Mouse (Mus musculus) forebrain, embryonic 15.5 days (tissue): ENCODE measurements around the gene Hsf5. TPM values are rescaled to one million over a fixed set of nuclear protein-coding genes. Genes with fewer than 3 reads are reported as not detected.

ENCODE experiments used
- ATAC-seq: fragments of 200-750 bp; cut with Nextera tagmentation; replicated peaks from 2 replicates; pipeline ENCODE4 v1.8.0; 2017; ENCODE audit warnings: mild to moderate bottlenecking, moderate TSS enrichment, moderate library complexity
- H3K27ac ChIP-seq: fragments of 300-500 bp; sonication (generic); replicated peaks from 2 replicates; pipeline ENCODE4 v1.5.1; 2015; ENCODE audit warnings: mild to moderate bottlenecking, inconsistent platforms
- H3K27me3 ChIP-seq: fragments of 300-500 bp; sonication (generic); 2 replicates; pipeline ENCODE4 v1.6.1; 2015; ENCODE audit warnings: inconsistent platforms
- H3K36me3 ChIP-seq: fragments of 300-500 bp; sonication (generic); 2 replicates; pipeline ENCODE4 v1.6.1; 2015; ENCODE audit warnings: mild to moderate bottlenecking, inconsistent platforms
- H3K4me1 ChIP-seq: fragments of 300-500 bp; sonication (generic); 2 replicates; pipeline ENCODE4 v1.6.1; 2015; ENCODE audit warnings: inconsistent platforms
- H3K4me2 ChIP-seq: fragments of 300-500 bp; sonication (generic); replicated peaks from 2 replicates; pipeline ENCODE4 v1.6.1; 2015; ENCODE audit warnings: mild to moderate bottlenecking, inconsistent platforms
- H3K4me3 ChIP-seq: fragments of 300-500 bp; sonication (generic); 2 replicates; pipeline ENCODE4 v1.5.1; 2015; ENCODE audit warnings: mild to moderate bottlenecking, inconsistent platforms
- H3K9ac ChIP-seq: fragments of 300-500 bp; sonication (generic); replicated peaks from 2 replicates; pipeline ENCODE4 v1.6.1; 2015; ENCODE audit warnings: mild to moderate bottlenecking, inconsistent platforms
- H3K9me3 ChIP-seq: fragments of 300-500 bp; sonication (generic); 2 replicates; pipeline ENCODE4 v1.6.1; 2016; ENCODE audit warnings: inconsistent platforms
- WGBS: fragments of 180-500 bp; shearing (Covaris S2); methylation state at CpG from one replicate; pipeline ENCODE4 v1.1.7; 2015; ENCODE audit warnings: mixed read lengths; 5-methylcytosine and 5-hydroxymethylcytosine counted together
- polyA plus RNA-seq: library from polyadenylated mRNA; unstranded; fragments of >200 nt; fragmentation: Nextera tagmentation; extraction: Ambion mirVana; gene quantifications from 2 replicates; pipeline ENCODE4 v1.2.1, GENCODE M21; 2015

The Hsf5 gene
- polyA plus RNA-seq, 1 experiment from 2014 or later: 0.48 TPM

DNA sequence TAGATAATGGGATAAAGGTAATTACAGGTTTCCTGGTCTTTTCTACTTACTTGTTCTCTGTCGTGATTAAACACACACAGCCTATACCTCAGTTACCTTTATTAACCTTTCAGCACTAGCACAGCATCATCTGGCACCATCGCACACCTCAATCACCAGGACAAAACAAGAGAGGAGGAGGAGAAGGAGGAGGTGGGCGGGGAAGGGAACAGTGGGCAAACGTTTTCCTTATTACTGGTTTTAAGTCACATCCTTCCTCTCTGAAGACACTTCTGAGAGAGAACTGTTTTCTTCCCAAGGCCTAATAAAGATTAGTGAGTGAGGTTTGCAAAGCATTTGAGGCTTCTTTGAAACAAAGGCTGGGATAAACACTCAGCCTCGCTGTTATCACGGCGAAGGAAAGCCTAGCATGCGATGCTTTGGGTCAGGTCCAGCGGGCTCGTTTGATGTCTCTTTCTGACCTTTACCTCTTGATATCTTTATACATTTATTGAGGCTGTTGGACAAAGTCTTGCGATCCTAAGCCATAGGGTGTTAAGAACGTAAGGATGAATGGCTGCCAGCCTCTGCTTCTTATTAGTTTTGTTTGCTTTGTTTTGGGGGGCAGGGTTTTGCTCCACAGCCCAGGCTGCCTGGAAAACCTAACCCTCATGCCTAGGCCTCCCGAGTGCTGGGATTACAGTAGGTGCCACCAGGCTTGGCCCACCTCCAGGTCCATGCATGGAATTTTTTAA, 66.0 kb downstream of the Hsf5 start:
- Histone ChIP-seq H3K9me3 (no peaks in the 10 kb centered on the region), H3K4me1 (peaks cover 5% of the 10 kb centered on the region; the same call in 1 of the 2 replicates), H3K27me3 (no peaks in the 10 kb centered on the region), H3K4me2 (no peak overlapping the region), H3K27ac (no peak overlapping the region), H3K4me3 (no peak overlapping the region), H3K9ac (no peak overlapping the region), H3K36me3 (no peaks in the 10 kb centered on the region)
- WGBS: 39% methylated on average over 13 of the region's 13 CpGs
- no peak for ATAC-seq

DNA sequence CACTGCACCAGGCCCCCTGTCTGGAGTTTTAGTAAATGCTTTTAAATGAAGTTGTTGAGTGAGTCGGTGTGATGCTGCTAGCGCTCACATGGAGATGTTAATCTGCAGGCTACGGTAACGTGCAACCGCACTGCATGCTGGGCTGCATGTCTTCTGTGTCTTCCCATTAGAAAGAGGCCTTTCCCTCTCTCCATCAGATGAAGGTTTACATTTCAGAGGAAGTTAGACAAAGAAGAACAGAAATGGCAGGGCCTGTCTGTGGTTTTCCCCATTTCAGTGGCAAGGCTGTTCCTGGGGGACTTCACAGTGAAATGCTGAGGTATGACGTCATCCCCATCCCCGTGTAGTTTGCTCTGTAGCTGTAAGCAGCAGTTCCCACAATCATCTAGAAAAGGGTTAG, 69.4 kb downstream of the Hsf5 start:
- Histone ChIP-seq H3K9me3 (no peaks in the 10 kb centered on the region), H3K4me2 (no peak overlapping the region), H3K27me3 (no peaks in the 10 kb centered on the region), H3K9ac (no peak overlapping the region), H3K36me3 (no peaks in the 10 kb centered on the region), H3K27ac (no peak overlapping the region; the same call in 1 of the 2 replicates), H3K4me3 (no peak overlapping the region), H3K4me1 (peaks cover 15% of the 10 kb centered on the region)
- no peak for ATAC-seq
- 59% methylated on average over 7 of the region's 7 CpGs for WGBS

GRCm38 (mm10) chr11:87687246-87688225, 70.6 kb downstream of the Hsf5 start:
- H3K36me3 ChIP-seq: no peaks in the 10 kb centered on the region
- ATAC-seq: no peak
- H3K4me2 ChIP-seq: no peak overlapping the region
- H3K4me3 ChIP-seq: no peak overlapping the region
- no peaks in the 10 kb centered on the region for H3K27me3 ChIP-seq
- 73% methylated on average over 15 of the region's 15 CpGs for WGBS
- no peak overlapping the region for H3K27ac ChIP-seq
- H3K9me3 ChIP-seq: no peaks in the 10 kb centered on the region
- H3K9ac ChIP-seq: no peak overlapping the region
- H3K4me1 ChIP-seq: peaks cover 15% of the 10 kb centered on the region

DNA sequence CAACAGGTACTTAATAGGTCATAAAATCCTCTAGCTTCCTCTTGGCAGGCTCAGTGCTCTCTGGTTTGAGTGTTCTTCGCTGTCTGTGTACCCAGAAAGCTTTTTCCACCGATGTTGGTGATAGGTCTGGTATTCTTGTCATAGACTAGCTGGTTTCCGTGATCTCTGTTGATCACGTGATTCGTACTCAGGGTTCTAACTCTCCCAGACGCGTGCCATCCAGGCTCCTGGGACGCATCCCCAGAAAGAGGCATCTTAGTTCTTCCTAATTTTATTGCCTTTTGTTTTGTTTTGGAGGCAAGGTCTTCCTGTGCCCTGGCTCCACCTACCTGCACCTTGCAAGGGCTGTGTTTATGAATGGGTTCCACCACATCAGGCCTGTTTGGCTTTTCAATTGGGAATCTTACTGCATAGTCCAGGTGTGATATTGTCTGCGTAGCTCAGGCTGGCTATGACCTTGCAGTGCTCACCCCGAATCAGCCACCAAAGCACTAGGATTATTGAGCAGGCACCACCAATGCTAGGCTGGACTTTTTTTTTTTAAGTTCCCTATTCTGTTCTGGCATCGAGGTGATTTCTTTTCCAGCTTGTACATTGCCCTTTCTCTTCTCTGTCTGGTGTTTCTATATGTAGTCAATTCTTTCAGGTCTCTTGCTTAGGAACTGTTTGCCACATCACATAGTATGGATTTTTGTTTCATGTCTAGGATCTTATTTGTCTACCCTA, 71.7 kb downstream of the Hsf5 start:
- no peak for ATAC-seq
- no peaks in the 10 kb centered on the region for H3K27me3 ChIP-seq
- peaks cover 11% of the 10 kb centered on the region for H3K4me1 ChIP-seq
- 89% methylated on average over 11 of the region's 11 CpGs for WGBS
- no peak overlapping the region for H3K4me3 ChIP-seq
- no peak overlapping the region for H3K4me2 ChIP-seq
- H3K27ac ChIP-seq: no peak overlapping the region
- H3K9ac ChIP-seq: no peak overlapping the region
- H3K36me3 ChIP-seq: no peaks in the 10 kb centered on the region
- H3K9me3 ChIP-seq: no peaks in the 10 kb centered on the region

GRCm38 (mm10) chr11:87689402-87689808, 72.4 kb downstream of the Hsf5 start:
- no peak overlapping the region for H3K9ac ChIP-seq
- H3K27me3 ChIP-seq: no peaks in the 10 kb centered on the region
- H3K36me3 ChIP-seq: no peaks in the 10 kb centered on the region
- 7% methylated on average over 7 of the region's 7 CpGs for WGBS
- no peak overlapping the region for H3K4me3 ChIP-seq
- peak overlapping the region; percentile 31; the same call in 1 of the 2 replicates for H3K27ac ChIP-seq
- peaks cover 11% of the 10 kb centered on the region for H3K4me1 ChIP-seq
- ATAC-seq: no peak
- H3K4me2 ChIP-seq: no peak overlapping the region
- H3K9me3 ChIP-seq: no peaks in the 10 kb centered on the region

GRCm38 (mm10) chr11:87690054-87690740, 73.2 kb downstream of the Hsf5 start:
- Histone ChIP-seq H3K9ac (no peak overlapping the region), H3K4me2 (no peak overlapping the region), H3K27me3 (no peaks in the 10 kb centered on the region), H3K36me3 (no peaks in the 10 kb centered on the region), H3K4me3 (no peak overlapping the region), H3K4me1 (peaks cover 11% of the 10 kb centered on the region), H3K27ac (peak overlapping the region; percentile 31), H3K9me3 (no peaks in the 10 kb centered on the region)
- ATAC-seq: no peak
- WGBS: 72% methylated on average over 16 of the region's 16 CpGs

GRCm38 (mm10) chr11:87697131-87697682, 80.2 kb downstream of the Hsf5 start:
- no peak overlapping the region for H3K9ac ChIP-seq
- no peaks in the 10 kb centered on the region for H3K4me1 ChIP-seq
- whole genome bisulfite sequencing: 89% methylated on average over 14 of the region's 14 CpGs
- H3K36me3 ChIP-seq: no peaks in the 10 kb centered on the region
- no peak for ATAC-seq
- H3K4me3 ChIP-seq: no peak overlapping the region
- H3K27me3 ChIP-seq: no peaks in the 10 kb centered on the region
- H3K9me3 ChIP-seq: no peaks in the 10 kb centered on the region
- H3K4me2 ChIP-seq: no peak overlapping the region
- H3K27ac ChIP-seq: no peak overlapping the region

DNA sequence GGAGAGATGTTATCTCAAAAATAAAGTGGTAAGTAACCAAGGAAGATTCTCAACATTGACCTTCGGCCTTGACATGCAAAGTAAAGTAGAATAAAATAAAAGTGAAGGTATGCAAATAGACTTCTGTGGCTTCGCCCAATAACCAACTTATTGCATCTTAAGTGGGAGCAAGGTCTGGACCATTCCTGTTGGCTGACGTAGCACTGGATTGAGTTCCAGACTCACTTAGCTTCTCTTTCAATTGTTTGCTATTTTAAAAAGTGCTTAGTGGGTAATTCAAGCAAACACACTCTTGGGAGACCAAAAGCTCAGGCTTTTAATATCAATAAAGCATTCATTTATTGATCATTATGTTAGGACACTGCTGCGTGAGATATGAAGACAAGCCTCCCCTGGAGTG, 81.2 kb downstream of the Hsf5 start:
- Histone ChIP-seq H3K27ac (no peak overlapping the region), H3K4me3 (no peak overlapping the region), H3K9ac (no peak overlapping the region), H3K4me1 (no peaks in the 10 kb centered on the region), H3K9me3 (no peaks in the 10 kb centered on the region), H3K4me2 (no peak overlapping the region), H3K27me3 (no peaks in the 10 kb centered on the region), H3K36me3 (no peaks in the 10 kb centered on the region)
- WGBS: 86% methylated on average over 4 of the region's 4 CpGs
- ATAC-seq: no peak

DNA sequence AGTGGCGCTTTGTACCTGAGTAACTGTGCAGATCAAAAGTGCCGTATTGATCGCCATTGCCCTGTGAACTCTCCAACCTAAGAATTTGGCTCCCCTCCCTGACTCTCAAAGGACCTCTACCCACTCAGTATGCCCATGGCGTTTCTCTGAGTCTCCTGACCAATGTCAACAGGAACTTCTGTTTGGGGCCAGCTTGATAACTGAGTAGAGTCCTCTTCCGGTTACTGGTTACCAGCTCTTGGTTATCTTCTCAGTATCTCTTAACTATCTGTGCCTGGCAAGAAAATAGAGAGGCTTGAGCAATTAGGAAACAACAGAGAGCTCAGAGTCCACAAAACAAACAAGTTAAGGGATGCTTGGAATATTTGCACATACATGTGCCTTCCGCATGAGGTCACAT, 84.1 kb downstream of the Hsf5 start:
- Histone ChIP-seq H3K9ac (no peak overlapping the region), H3K4me3 (no peak overlapping the region), H3K36me3 (no peaks in the 10 kb centered on the region), H3K27me3 (no peaks in the 10 kb centered on the region), H3K27ac (no peak overlapping the region), H3K4me1 (no peaks in the 10 kb centered on the region), H3K9me3 (no peaks in the 10 kb centered on the region), H3K4me2 (no peak overlapping the region)
- WGBS: 88% methylated on average over 6 of the region's 6 CpGs
- no peak for ATAC-seq

DNA sequence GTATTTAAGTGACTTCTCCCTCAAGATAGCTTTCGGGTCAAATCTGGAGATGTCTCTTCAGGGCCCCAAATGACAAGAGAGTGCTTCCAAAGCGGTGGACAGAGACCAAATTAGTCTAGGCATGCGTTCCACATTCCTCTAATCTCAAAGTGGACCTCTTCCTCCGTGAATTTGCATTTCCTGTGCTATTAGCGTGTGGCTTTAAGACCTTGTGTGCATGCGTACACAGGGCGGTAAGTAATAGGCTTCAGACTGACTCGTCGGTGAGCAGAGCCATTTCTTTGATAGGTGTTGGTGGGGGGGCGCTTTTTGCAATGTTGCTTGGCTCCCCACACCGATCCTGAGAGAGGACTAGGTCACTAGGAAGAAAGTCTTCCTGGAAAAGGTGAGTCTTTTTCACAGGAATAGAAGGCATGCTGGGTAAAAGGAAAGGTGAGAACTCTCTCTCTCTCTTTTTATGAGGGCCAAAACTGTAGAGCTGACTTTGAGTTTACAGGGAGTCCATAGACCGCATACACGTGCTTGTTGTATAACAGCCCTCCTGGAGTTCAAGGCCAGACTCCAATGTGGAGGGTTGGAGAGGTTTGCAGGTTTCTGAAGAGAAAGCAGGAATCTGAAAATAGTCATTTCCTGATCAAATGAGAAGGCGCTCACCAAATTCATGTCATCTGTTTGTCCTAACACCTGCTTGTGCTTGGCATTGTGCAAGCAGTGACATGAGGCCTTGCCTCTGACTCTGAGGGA, 85.1 kb downstream of the Hsf5 start:
- no peak overlapping the region for H3K27ac ChIP-seq
- no peaks in the 10 kb centered on the region for H3K27me3 ChIP-seq
- H3K9me3 ChIP-seq: no peaks in the 10 kb centered on the region
- 83% methylated on average over 14 of the region's 14 CpGs for WGBS
- no peak overlapping the region for H3K4me2 ChIP-seq
- ATAC-seq: no peak
- no peak overlapping the region for H3K4me3 ChIP-seq
- H3K4me1 ChIP-seq: no peaks in the 10 kb centered on the region
- H3K9ac ChIP-seq: no peak overlapping the region
- H3K36me3 ChIP-seq: no peaks in the 10 kb centered on the region

DNA sequence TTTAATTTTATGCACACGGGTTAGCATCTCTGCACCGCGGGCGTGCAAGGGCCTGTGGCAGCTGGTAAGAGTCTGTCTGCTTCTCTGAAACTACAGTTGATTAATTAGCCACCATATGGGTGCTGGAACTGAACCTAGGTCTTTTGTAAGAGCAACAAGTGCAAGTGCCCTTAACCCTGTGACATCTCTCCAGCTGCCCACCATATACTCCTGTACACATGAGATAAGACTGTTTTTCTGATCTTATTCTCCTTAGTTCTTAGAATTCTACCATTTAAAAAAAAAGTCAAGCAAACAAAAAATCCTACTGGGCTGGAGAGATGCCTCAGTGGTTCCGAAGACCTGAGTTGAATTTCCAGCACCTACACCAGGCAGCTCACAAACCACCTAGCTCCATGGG, 86.7 kb downstream of the Hsf5 start:
- no peak for ATAC-seq
- WGBS: 88% methylated on average over 5 of the region's 5 CpGs
- Histone ChIP-seq H3K4me1 (no peaks in the 10 kb centered on the region), H3K27me3 (no peaks in the 10 kb centered on the region), H3K9ac (no peak overlapping the region), H3K27ac (no peak overlapping the region), H3K9me3 (no peaks in the 10 kb centered on the region), H3K4me2 (no peak overlapping the region), H3K36me3 (no peaks in the 10 kb centered on the region), H3K4me3 (no peak overlapping the region)
